Mouse (Mus musculus): ENCODE data around the gene Nr1h4.

Nr1h4 gene

GRCm38 (mm10) chr10:89521790-89522431 is 11.5 kb downstream of the Nr1h4 start:
- peak; percentile 10 for DNase-seq (ENCODE audit: low read depth)

GRCm38 (mm10) chr10:89520381-89520780 is 13.0 kb downstream of the Nr1h4 start:
- no peak for DNase-seq (ENCODE audit: low read depth)

- no peak for DNase-seq (ENCODE audit: low read depth)
Measured at GRCm38 (mm10) chr10:89519226-89519625, 14.2 kb downstream of the Nr1h4 start.

- no peak for DNase-seq (ENCODE audit: low read depth)
Measured at GRCm38 (mm10) chr10:89518365-89518764, 15.0 kb downstream of the Nr1h4 start.

- no peak for DNase-seq (ENCODE audit: low read depth)
Measured at GRCm38 (mm10) chr10:89515813-89516212, 17.6 kb downstream of the Nr1h4 start.

GRCm38 (mm10) chr10:89512562-89512961 is 20.8 kb downstream of the Nr1h4 start:
- DNase-seq (ENCODE audit: low read depth) = no peak

GRCm38 (mm10) chr10:89510547-89510946 is 22.8 kb downstream of the Nr1h4 start:
- no peak for DNase-seq (ENCODE audit: low read depth)

- no peak for DNase-seq (ENCODE audit: low read depth)
Measured at GRCm38 (mm10) chr10:89508567-89508966, 24.8 kb downstream of the Nr1h4 start.

- no peak for DNase-seq (ENCODE audit: low read depth)
Measured at GRCm38 (mm10) chr10:89506479-89506878, 26.9 kb downstream of the Nr1h4 start.

GRCm38 (mm10) chr10:89505592-89505955 is 27.8 kb downstream of the Nr1h4 start:
- DNase-seq (ENCODE audit: low read depth) = no peak

GRCm38 (mm10) chr10:89504952-89505591 is 28.3 kb downstream of the Nr1h4 start:
- no peak for DNase-seq (ENCODE audit: low read depth)

- no peak for DNase-seq (ENCODE audit: low read depth)
Measured at GRCm38 (mm10) chr10:89502986-89503560, 30.3 kb downstream of the Nr1h4 start.

GRCm38 (mm10) chr10:89501902-89502301 is 31.5 kb downstream of the Nr1h4 start:
- no peak for DNase-seq (ENCODE audit: low read depth)

GRCm38 (mm10) chr10:89495537-89495936 is 37.8 kb downstream of the Nr1h4 start:
- DNase-seq (ENCODE audit: low read depth) = no peak

GRCm38 (mm10) chr10:89491321-89491720 is 42.1 kb downstream of the Nr1h4 start:
- DNase-seq (ENCODE audit: low read depth) = no peak

GRCm38 (mm10) chr10:89490250-89490649 is 43.1 kb downstream of the Nr1h4 start:
- no peak for DNase-seq (ENCODE audit: low read depth)

GRCm38 (mm10) chr10:89489459-89489858 is 43.9 kb downstream of the Nr1h4 start:
- no peak for DNase-seq (ENCODE audit: low read depth)

- DNase-seq (ENCODE audit: low read depth) = peak; percentile 20
Measured at GRCm38 (mm10) chr10:89486995-89487742, 46.2 kb downstream of the Nr1h4 start.

GRCm38 (mm10) chr10:89484907-89485306 is 48.5 kb downstream of the Nr1h4 start:
- DNase-seq (ENCODE audit: low read depth) = peak; percentile 9

- no peak for DNase-seq (ENCODE audit: low read depth)
Measured at GRCm38 (mm10) chr10:89483812-89484602, 49.4 kb downstream of the Nr1h4 start.

- no peak for DNase-seq (ENCODE audit: low read depth)
Measured at GRCm38 (mm10) chr10:89483113-89483512, 50.3 kb downstream of the Nr1h4 start.

GRCm38 (mm10) chr10:89482142-89482681 is 51.2 kb downstream of the Nr1h4 start:
- no peak for DNase-seq (ENCODE audit: low read depth)

Data from induced T-regulatory cell, adult 2 months (primary cell).